Mouse (Mus musculus): Measurements from ENCODE around the gene St5.

DNA sequence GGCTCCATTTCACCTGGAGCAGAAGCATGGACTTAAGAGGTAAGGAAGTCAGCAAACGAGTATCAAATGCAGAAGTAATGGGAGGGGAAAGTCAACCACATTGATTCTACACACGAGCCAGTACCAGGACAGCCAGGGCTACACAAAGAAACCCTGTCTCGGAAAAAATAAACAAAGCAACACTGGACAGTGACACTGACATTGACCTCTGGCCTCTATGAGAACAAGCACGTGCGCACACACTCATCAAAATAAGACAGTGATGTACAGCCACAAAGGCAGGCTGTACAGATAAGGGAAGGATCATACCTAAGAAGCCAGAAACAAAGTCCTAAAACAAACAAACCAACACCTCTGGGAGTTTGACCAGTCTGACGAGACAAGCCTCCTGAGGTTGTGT is 45.5 kb downstream of the St5 start:
- TF ChIP-seq CTCF (IDR thresholded peaks at IDR 0.05; ENCODE audit: extremely low read depth, insufficient read depth, insufficient read length, insufficient replicate concordance) (no peak), POLR2A (IDR thresholded peaks at IDR 0.05; ENCODE audit: low read depth, low read length) (no peak)

Data from spleen, adult 2 months (tissue).